Mouse (Mus musculus) frontal cortex, adult (tissue): ENCODE measurements around the gene Htr5a.

Source experiments
- ATAC-seq: cut with Nextera tagmentation; 2 replicates; pipeline ENCODE4 v1.9.2; 2017; ENCODE audit warnings: mild to moderate bottlenecking, moderate library complexity, mixed read lengths; ENCODE audit not compliant: low TSS enrichment

Gene Htr5a

DNA sequence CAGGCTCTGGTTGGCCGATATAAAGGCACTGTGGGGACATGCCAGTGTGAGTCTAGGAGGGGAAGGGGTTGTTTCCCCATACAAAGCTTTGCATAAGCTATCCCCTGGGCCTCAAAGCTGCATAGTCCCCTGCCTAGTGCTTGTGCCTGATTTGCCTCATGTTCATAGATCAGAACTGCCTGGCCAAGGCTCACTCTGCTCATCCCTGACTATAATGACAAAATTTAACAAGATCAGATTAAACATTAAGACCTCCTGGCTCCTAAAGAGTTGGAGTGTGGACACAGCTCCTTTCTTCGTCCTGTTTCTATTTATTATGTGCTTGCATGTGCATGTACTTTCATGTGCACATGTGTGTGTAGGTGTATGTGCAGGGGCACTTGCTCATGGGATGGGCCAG lies 39.3 kb downstream of the Htr5a start:
- no peak for ATAC-seq

DNA sequence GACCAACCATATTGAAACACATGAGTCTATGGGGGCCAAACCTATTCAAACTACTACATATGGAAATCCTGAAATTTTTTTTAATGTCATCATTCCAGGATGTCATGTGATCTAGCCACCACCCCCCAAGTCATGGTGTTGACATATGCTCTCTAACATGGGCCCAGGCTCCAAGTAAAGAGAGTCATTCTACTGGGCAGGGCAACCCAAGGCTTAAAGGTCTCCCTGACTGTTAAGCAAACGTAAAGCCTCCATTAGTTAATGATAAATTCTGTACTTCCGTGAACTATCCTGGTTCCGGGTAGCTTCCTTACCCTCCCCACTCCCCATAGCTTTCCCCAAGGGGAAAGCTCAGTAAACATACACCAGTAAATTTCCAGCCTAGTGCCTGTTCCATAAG lies 46.1 kb downstream of the Htr5a start:
- ATAC-seq, result no peak

DNA sequence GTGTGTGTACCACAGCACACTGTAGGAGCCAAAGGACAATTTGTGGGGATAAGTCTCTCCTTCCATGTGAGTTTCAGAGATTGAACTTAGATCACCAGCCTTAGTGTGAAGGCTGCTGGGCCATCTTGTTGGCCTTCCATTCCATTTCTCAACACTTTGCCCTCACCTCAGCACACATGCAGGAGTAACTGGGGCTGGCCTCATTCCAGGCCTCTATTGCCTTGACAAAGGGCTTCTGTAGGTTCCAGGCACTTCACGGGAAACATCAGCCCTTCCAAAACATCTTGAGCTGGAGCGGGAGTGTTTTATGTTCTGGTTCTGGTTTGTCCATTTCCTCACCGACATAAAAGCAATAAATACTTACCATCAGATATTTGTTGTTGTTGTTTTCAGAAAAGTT lies 54.0 kb downstream of the Htr5a start:
- ATAC-seq, result no peak

DNA sequence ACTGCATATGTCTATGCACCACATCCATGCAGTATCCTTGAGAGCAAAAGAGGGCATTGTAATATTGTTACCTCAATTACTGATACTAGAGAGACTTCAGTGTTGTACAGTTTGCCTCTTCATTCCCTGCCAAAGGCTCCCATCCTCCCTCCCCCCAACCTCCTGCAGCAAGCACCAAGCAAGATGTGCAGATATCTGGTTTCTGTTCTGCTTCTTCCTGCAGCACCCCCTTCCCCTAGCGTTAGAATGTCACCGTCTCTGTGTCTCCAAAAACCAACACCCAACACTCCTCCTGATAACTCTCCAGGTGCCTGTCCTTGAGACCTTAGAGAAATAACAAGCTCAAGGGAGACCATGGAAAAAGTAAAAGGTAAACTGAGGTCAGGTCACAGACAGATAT lies 57.8 kb downstream of the Htr5a start:
- no peak for ATAC-seq

DNA sequence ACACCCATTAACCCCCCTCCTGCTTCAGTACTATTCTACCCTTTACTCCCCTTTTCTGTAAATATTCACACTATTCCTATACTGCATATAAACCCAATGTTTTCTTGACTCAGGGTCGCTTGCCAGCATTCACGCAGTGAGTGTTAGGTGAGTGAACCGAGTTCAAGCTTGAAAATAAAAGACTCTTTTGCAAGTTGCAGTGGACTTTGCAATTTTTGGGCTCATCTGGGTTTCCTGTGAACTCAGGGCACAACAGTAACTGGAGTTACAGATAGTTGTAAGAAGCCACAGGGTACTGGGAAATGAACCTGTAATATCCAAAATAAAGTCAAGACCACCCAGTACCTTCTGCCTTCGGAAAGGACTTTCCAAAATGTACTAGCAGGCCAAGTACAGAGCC lies 58.2 kb downstream of the Htr5a start:
- no peak for ATAC-seq
